Mouse (Mus musculus) heart, postnatal 0 days (tissue): ENCODE data around the gene Pan2. TPM values are rescaled to one million over a fixed set of nuclear protein-coding genes. Genes with fewer than 3 reads are reported as not detected.

Source experiments
- ATAC-seq: fragments of 200-750 bp; cut with Nextera tagmentation; 2 replicates; pipeline ENCODE4 v1.8.0; 2017; ENCODE audit warnings: low read depth, moderate number of reproducible peaks, moderate library complexity; ENCODE audit not compliant: insufficient read depth
- DNase-seq: peaks from one replicate; pipeline ENCODE4 v3.0.0-alpha.2; 2016; ENCODE audit warnings: low spot score
- H3K27ac ChIP-seq: fragments of 300-500 bp; sonication (generic); 2 replicates; pipeline ENCODE4 v1.5.1; 2014; ENCODE audit warnings: low read depth, mild to moderate bottlenecking
- H3K27me3 ChIP-seq: fragments of 300-500 bp; sonication (generic); 2 replicates; pipeline ENCODE4 v1.6.1; 2014; ENCODE audit warnings: low read length, mixed read lengths; ENCODE audit not compliant: control insufficient read depth, insufficient read depth
- H3K36me3 ChIP-seq: fragments of 300-500 bp; sonication (generic); replicated peaks from 2 replicates; pipeline ENCODE4 v1.6.1; 2014; ENCODE audit warnings: low read length, mixed read lengths; ENCODE audit not compliant: control insufficient read depth, insufficient read depth
- H3K4me1 ChIP-seq: fragments of 300-500 bp; sonication (generic); 2 replicates; pipeline ENCODE4 v1.6.1; 2014; ENCODE audit warnings: antibody characterized with exemption; ENCODE audit not compliant: control insufficient read depth, insufficient read depth
- H3K4me2 ChIP-seq: fragments of 300-500 bp; sonication (generic); 2 replicates; pipeline ENCODE4 v1.6.1; 2014; ENCODE audit warnings: low read depth, mild to moderate bottlenecking, low read length, moderate library complexity
- H3K4me3 ChIP-seq: fragments of 300-500 bp; sonication (generic); 2 replicates; pipeline ENCODE4 v1.5.1; 2014; ENCODE audit warnings: low read depth, low read length
- H3K9ac ChIP-seq: fragments of 300-500 bp; sonication (generic); replicated peaks from 2 replicates; pipeline ENCODE4 v1.6.1; 2014; ENCODE audit warnings: low read depth, low read length, mixed read lengths
- H3K9me3 ChIP-seq: fragments of 300-500 bp; sonication (generic); replicated peaks from 2 replicates; pipeline ENCODE4 v1.6.1; 2016; ENCODE audit warnings: low read length; ENCODE audit not compliant: control insufficient read depth
- CTCF ChIP-seq: IDR thresholded peaks from 2 replicates; pipeline ENCODE4 v1.5.1; 2016; ENCODE audit warnings: antibody characterized with exemption, control low read depth, low read depth
- EP300 ChIP-seq: IDR thresholded peaks from 2 replicates; pipeline ENCODE4 v1.6.1; 2016; ENCODE audit warnings: antibody characterized with exemption, low read depth
- WGBS: fragments of 180-500 bp; shearing (Covaris S2); extraction: QIAGEN DNeasy Blood & Tissue Kit; methylation state at CpG from one replicate; pipeline ENCODE4 v1.1.7; 2014; 5-methylcytosine and 5-hydroxymethylcytosine counted together
- polyA plus RNA-seq: library from polyadenylated mRNA; unstranded; fragments of >200 nt; fragmentation: Nextera tagmentation; extraction: Ambion mirVana; gene quantifications from 2 replicates; pipeline ENCODE4 v1.2.1, GENCODE M21; 2015
- total RNA-seq: library from RNA; depleted of rRNA; stranded (reverse); fragments of >200 nt; gene quantifications from 2 replicates; pipeline ENCODE4 v1.2.3, GENCODE M21; 2014; ENCODE audit warnings: low replicate concordance; rRNA removed

Gene Pan2
- total RNA-seq (19.6 and 24.1 TPM in 2 replicates), polyA plus RNA-seq (12.5 and 13.4 TPM in 2 replicates)

GRCm38 (mm10) chr10:128303126-128304021 is at the start of gene Pan2:
Gene Pan2 (plus strand): TSS chr10:128303335.
- Histone ChIP-seq H3K27ac (peak within 1 kb of the TSS; percentile 97), H3K4me2 (peak within 1 kb of the TSS; percentile 72), H3K9me3 (no peaks in the 10 kb centered on the region), H3K4me1 (peaks cover 19% of the 10 kb centered on the region), H3K36me3 (peaks cover 9% of the 10 kb centered on the region), H3K4me3 (peak within 1 kb of the TSS; percentile 64), H3K9ac (peak within 1 kb of the TSS; percentile 77), H3K27me3 (no peaks in the 10 kb centered on the region)
- WGBS: 2% methylated on average over 37 of the region's 37 CpGs
- DNase-seq (peak; percentile 99), ATAC-seq (peak; percentile 98)
- TF ChIP-seq CTCF (no peak), EP300 (peak; percentile 98)

- no peak for ATAC-seq
- no peaks in the 10 kb centered on the region for H3K4me1 ChIP-seq
- TF ChIP-seq CTCF (no peak), EP300 (no peak)
Observed at GRCm38 (mm10) chr10:128253677-128254255, 49.4 kb upstream of the Pan2 start, which contains the start of gene Apon. Gene Apon (plus strand): TSS chr10:128254096.

GRCm38 (mm10) chr10:128255925-128256324 is 47.2 kb upstream of the Pan2 start:
- H3K4me3 ChIP-seq: no peak overlapping the region
- no peak for DNase-seq
- no peaks in the 10 kb centered on the region for H3K27me3 ChIP-seq
- ATAC-seq: no peak
- H3K9ac ChIP-seq: no peak overlapping the region
- peaks cover 17% of the 10 kb centered on the region for H3K36me3 ChIP-seq
- H3K27ac ChIP-seq: no peak overlapping the region
- whole genome bisulfite sequencing: 79% methylated on average over 8 of the region's 8 CpGs
- no peak overlapping the region for H3K4me2 ChIP-seq
- no peaks in the 10 kb centered on the region for H3K9me3 ChIP-seq
- TF ChIP-seq EP300 (no peak), CTCF (no peak)
- H3K4me1 ChIP-seq: no peaks in the 10 kb centered on the region

More at GRCm38 (mm10) chr10:128253677-128254255, 49.4 kb upstream of the Pan2 start, which contains the start of gene Apon:
- 80% methylated on average over 4 of the region's 4 CpGs for WGBS
- no peaks in the 10 kb centered on the region for H3K27me3 ChIP-seq
- H3K4me3 ChIP-seq: no peak within 1 kb of the TSS
- DNase-seq: no peak
- H3K36me3 ChIP-seq: peaks cover 37% of the 10 kb centered on the region
- H3K27ac ChIP-seq: no peak within 1 kb of the TSS
- H3K4me2 ChIP-seq: no peak within 1 kb of the TSS
- no peak within 1 kb of the TSS for H3K9ac ChIP-seq
- H3K9me3 ChIP-seq: no peaks in the 10 kb centered on the region

DNA sequence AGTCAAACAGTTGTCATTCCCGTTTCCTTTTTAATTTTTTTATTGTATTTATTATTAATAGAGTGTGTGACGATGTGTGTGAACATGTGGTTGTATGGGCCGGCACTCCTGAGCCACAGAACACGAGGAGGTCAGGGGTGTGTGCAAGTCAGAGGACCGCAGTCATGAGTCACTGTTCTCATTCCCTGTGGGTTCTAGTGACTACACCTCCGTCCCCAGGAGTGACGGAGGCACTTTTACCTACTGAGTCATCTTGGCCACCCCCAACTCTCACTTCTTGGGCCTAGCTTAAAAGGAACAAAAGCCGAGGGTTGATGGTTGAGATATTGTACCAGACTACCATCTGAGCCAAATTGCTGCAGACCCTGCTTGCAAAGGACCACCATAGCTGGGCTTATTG is 46.8 kb upstream of the Pan2 start:
- no peak for ATAC-seq

DNA sequence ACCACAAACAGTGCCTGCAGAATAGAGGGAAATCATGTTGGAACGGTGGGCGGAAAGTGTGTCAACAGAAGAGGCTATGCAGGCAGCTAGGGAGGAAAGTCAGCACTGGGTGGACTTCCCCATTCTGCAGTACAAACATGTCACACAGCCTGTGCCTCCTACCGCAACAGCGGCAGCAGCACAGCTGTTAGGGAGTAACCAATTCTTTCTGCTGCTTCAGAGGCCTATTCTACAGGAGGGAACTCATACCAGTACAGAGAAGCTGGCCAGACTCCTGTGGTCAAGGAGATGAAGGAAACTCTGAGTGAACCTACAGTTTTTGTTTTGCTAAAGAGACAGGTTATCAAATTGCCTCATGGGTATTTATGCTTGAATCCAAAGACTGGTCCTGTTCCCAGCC is 44.2 kb upstream of the Pan2 start:
- ATAC-seq (no peak), DNase-seq (no peak)
- Histone ChIP-seq H3K36me3 (no peaks in the 10 kb centered on the region), H3K4me2 (no peak overlapping the region), H3K9ac (no peak overlapping the region), H3K9me3 (no peaks in the 10 kb centered on the region), H3K4me3 (no peak overlapping the region), H3K27me3 (no peaks in the 10 kb centered on the region), H3K27ac (peak overlapping the region; percentile 43), H3K4me1 (no peaks in the 10 kb centered on the region)
- TF ChIP-seq EP300 (no peak), CTCF (no peak)
- WGBS: 49% methylated on average over 4 of the region's 4 CpGs

More for the DNA sequence above, 46.8 kb upstream of the Pan2 start:
- no peak for TF ChIP-seq CTCF
- TF ChIP-seq EP300: no peak
- H3K4me3 ChIP-seq: no peak overlapping the region
- no peak for DNase-seq
- peaks cover 13% of the 10 kb centered on the region for H3K36me3 ChIP-seq
- no peak overlapping the region for H3K27ac ChIP-seq
- H3K4me2 ChIP-seq: no peak overlapping the region
- H3K9ac ChIP-seq: no peak overlapping the region
- no peaks in the 10 kb centered on the region for H3K9me3 ChIP-seq
- H3K4me1 ChIP-seq: no peaks in the 10 kb centered on the region
- no peaks in the 10 kb centered on the region for H3K27me3 ChIP-seq
- WGBS: 80% methylated on average over 8 of the region's 8 CpGs
